Mouse (Mus musculus): Measurements from ENCODE around the gene Lyrm1. TPM values are rescaled to one million over a fixed set of nuclear protein-coding genes. Genes with fewer than 3 reads are reported as not detected.
A peak's percentile ranks its signal among the peaks of the same experiment; 100 is the strongest.

The Lyrm1 gene
- polyA plus RNA-seq, 1 experiment from 2014 or later = 20.1 TPM

DNA sequence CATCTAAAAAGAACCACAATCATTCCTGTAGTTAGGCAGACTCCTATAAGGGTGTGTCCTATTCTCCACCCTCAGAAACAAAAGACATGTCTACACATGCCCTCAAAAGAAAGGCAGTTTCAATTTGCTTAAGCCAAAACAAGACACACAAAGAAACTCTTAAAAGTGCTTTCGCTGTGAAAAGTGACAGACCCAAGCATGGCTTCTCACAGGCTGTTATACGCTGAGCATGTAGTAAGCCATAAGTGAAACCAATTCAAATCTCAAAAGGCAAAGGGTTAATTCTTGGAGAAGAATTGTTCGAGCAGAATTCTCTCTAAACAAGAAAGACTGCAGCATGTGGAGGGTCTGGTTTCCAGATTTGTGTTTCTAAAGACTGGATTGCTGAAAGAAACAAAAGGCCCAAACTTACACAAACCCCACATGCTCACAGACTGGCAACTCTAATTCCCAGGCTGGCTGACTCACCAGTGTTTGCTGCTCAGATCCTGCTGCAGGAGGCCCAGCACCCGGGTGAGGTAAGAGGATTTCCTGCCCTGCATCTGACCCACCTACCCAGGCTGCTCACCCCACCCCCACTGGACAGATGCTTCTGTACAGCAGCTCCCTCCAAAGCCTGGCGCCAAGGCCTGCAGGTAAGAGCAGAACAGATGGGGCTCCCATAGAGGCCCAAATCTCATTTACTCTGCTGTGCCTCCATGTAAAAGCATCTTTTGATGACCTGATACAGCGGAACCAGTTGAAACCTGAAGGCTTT, 34.1 kb upstream of the Lyrm1 start:
- Histone ChIP-seq H3K27me3 (no peaks in the 10 kb centered on the region), H3K4me2 (no peak overlapping the region), H3K4me1 (replicated peaks) (peaks cover 22% of the 10 kb centered on the region), H3K9me3 (no peaks in the 10 kb centered on the region), H3K27ac (replicated peaks) (peak overlapping the region; percentile 72), H3K36me3 (peaks cover 24% of the 10 kb centered on the region), H3K9ac (peak overlapping the region; percentile 53), H3K4me3 (no peak overlapping the region)
- 19% methylated on average over 6 of the region's 6 CpGs for WGBS
- ATAC-seq (ENCODE audit: low read depth) = peak; percentile 81

DNA sequence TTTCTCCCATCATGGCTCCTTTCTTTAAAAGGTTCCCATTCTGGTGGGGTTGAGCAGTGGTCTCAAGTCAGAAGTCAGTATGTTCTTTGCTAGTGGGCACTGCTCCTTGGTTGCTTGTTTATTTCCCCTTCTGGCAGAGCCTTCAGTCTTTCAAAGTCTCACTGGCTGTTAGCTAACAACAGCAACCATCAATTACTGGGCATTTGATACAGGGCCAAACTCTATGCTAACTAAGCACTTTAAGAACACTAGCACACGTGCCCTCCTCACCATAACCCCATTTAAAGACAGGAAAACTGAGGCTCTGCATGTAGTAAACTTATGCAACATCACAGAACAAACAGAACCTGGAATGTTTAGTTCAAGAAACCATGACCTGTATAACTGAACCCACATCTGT, 33.5 kb upstream of the Lyrm1 start:
- no peaks in the 10 kb centered on the region for H3K27me3 ChIP-seq
- peaks cover 22% of the 10 kb centered on the region for H3K4me1 ChIP-seq (replicated peaks)
- H3K4me3 ChIP-seq = no peak overlapping the region
- H3K4me2 ChIP-seq = no peak overlapping the region
- peaks cover 20% of the 10 kb centered on the region for H3K36me3 ChIP-seq
- 29% methylated on average over 1 of the region's 1 CpGs for WGBS
- 0 out of 2 replicates have a peak overlapping the region, but pooled peaks have one; percentile 53 for H3K9ac ChIP-seq
- H3K27ac ChIP-seq (replicated peaks) = peak overlapping the region; percentile 72
- ATAC-seq (ENCODE audit: low read depth) = peak; percentile 62; the same call in 1 of the 2 replicates
- H3K9me3 ChIP-seq = no peaks in the 10 kb centered on the region

DNA sequence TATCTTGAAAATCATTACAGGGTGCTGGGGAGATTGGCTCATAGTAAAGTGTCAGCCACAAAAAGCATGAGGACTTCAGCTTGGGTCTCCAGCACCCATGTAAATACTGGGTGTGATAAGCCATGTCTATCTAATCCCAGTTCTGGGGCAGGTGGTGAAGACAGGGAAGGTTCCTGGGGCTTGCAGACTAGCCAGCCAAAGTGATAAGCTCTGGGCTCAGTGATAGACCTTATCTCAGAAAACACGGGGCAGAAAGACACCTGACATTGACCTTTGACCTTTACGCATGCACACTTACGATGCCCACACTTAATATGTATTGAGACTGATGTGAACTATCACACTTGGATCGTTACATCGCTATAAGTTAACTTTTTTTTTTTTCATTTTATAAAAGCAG, 31.2 kb upstream of the Lyrm1 start:
- WGBS = 93% methylated on average over 5 of the region's 5 CpGs
- Histone ChIP-seq H3K4me2 (no peak overlapping the region), H3K27ac (replicated peaks) (no peak overlapping the region), H3K27me3 (no peaks in the 10 kb centered on the region), H3K36me3 (peaks cover 10% of the 10 kb centered on the region), H3K4me1 (replicated peaks) (peaks cover 22% of the 10 kb centered on the region), H3K9me3 (no peaks in the 10 kb centered on the region), H3K4me3 (no peak overlapping the region), H3K9ac (no peak overlapping the region)
- ATAC-seq (ENCODE audit: low read depth) = no peak

DNA sequence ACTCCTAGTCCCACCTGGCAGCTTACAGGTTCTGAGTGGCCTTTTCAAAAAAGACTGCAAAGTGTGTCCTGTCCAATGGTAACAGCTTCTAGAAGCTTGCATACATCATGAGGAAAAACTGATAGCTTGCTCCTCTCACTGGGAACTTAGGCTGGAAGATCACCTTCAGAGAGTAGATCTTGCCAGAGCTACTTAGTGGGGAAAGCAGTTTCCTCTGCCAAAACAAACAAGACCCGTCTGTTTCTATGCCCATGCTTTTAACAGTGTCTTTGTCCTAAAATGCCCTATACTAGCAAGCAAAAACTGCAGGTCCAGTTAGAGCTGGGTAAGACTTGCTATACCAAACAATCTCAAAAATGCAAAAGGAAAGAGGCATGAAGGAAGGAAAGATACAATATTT, 29.5 kb upstream of the Lyrm1 start:
- H3K27ac ChIP-seq (replicated peaks) = no peak overlapping the region
- H3K9ac ChIP-seq = no peak overlapping the region
- no peaks in the 10 kb centered on the region for H3K9me3 ChIP-seq
- H3K4me3 ChIP-seq = no peak overlapping the region
- H3K27me3 ChIP-seq = no peaks in the 10 kb centered on the region
- WGBS = 60% methylated on average over 1 of the region's 1 CpGs
- H3K4me2 ChIP-seq = no peak overlapping the region
- peaks cover 15% of the 10 kb centered on the region for H3K4me1 ChIP-seq (replicated peaks)
- no peak for ATAC-seq (ENCODE audit: low read depth)
- 0 out of 2 replicates have a peak, but pooled peaks cover 7% of the 10 kb centered on the region for H3K36me3 ChIP-seq

DNA sequence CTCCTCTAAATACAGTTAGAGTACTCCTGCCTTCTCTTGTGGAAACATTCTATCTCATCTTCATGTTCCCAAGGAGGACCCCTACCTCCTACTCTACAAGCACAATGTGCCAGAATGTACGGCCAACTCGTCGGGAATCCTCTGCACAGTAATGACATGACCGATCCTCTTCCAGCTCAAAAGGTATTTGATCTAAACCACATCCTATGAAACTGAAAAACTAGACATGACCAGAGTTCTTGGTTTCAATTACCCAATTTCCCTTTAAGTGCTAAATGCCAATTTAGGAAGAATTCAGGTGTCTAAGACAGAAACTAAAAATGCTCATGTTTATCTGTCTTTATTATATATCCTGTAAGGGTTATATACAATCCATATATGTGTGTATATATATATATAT, 23.5 kb upstream of the Lyrm1 start:
- Histone ChIP-seq H3K9ac (no peak overlapping the region), H3K27ac (replicated peaks) (no peak overlapping the region), H3K36me3 (0 out of 2 replicates have a peak, but pooled peaks cover 7% of the 10 kb centered on the region), H3K4me1 (replicated peaks) (no peaks in the 10 kb centered on the region), H3K4me3 (no peak overlapping the region), H3K4me2 (no peak overlapping the region), H3K9me3 (no peaks in the 10 kb centered on the region), H3K27me3 (no peaks in the 10 kb centered on the region)
- ATAC-seq (ENCODE audit: low read depth) = no peak
- 96% methylated on average over 4 of the region's 4 CpGs for WGBS

DNA sequence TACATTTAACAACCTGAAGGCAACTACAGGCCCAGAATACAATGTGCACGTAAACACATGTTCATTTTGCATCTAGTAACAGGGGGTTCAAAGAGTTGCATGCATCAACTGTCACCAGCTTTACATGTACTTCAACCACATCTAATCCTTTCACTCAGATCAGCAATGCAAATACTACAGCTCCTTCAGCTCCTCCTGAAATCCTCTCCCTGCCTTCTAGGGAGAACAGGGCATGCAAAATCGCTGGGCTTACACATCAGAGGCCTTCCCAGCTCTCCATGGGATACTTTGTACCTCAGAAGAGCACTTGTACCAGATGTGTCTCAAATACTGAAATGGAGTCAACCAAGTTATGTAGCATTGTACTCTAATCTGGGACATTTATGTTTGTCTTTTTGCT, 22.6 kb upstream of the Lyrm1 start:
- no peak overlapping the region for H3K27ac ChIP-seq (replicated peaks)
- no peak overlapping the region for H3K9ac ChIP-seq
- WGBS = 54% methylated on average over 2 of the region's 2 CpGs
- ATAC-seq (ENCODE audit: low read depth) = no peak
- H3K36me3 ChIP-seq = 0 out of 2 replicates have a peak, but pooled peaks cover 9% of the 10 kb centered on the region
- H3K4me3 ChIP-seq = no peak overlapping the region
- H3K27me3 ChIP-seq = no peaks in the 10 kb centered on the region
- H3K4me1 ChIP-seq (replicated peaks) = no peaks in the 10 kb centered on the region
- H3K4me2 ChIP-seq = no peak overlapping the region
- H3K9me3 ChIP-seq = no peaks in the 10 kb centered on the region

DNA sequence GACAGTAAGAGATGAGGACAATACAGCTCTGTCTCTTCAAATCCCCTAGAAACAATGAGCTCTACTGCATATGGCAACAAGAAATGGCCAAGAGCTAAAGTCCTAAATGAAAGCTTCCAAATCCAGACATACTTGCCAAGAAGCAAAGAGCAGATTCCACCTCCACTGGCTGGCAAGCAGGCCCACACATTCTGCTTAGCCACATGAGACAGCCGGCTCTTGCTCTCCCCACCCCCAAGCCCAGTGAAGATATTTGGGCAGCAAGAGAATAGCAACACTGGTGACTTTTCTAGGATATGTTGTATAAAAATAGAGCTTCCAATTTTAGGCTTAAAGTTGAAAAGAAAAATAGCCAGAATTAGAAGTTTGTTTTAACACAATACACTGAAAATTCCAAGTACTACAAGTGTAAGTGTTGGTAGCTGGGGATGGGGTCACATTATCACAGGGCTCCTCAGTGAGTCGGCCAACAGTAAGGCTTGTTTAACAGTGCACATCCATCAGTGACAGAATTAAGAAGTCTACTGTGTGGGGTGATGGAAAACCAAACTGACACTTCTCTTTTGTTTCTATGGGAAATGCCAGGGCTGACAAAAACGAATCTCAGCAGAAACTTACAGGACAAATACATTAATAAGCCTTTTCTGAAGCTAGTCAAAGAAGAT, 19.8 kb upstream of the Lyrm1 start:
- WGBS = 59% methylated on average over 3 of the region's 3 CpGs
- Histone ChIP-seq H3K27ac (replicated peaks) (no peak overlapping the region), H3K4me3 (no peak overlapping the region), H3K9me3 (no peaks in the 10 kb centered on the region), H3K9ac (no peak overlapping the region), H3K4me2 (no peak overlapping the region), H3K4me1 (replicated peaks) (no peaks in the 10 kb centered on the region), H3K36me3 (peaks cover 19% of the 10 kb centered on the region), H3K27me3 (no peaks in the 10 kb centered on the region)
- no peak for ATAC-seq (ENCODE audit: low read depth)

DNA sequence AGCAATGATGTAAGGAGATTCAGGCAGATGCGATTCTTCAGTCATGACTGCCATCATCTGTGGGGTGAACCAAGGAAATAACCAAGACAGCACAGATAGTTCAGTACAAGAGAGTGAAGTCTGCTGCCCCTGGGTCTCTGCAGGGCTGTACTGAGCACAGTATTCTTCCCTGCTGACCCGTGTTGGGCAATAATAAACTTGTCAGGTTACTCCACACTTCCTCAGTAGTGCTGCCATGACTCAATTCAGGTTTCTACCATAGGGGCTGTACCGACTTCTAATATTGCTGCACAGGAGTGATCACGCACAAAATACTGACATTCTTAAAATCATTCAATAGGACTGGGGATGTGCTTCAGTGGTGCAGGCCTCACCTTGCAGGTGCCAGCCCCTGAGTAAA, 16.5 kb upstream of the Lyrm1 start:
- H3K4me1 ChIP-seq (replicated peaks) = no peaks in the 10 kb centered on the region
- WGBS = 95% methylated on average over 4 of the region's 4 CpGs
- no peak overlapping the region for H3K27ac ChIP-seq (replicated peaks)
- H3K4me2 ChIP-seq = no peak overlapping the region
- no peaks in the 10 kb centered on the region for H3K27me3 ChIP-seq
- no peak for ATAC-seq (ENCODE audit: low read depth)
- H3K36me3 ChIP-seq = peaks cover 19% of the 10 kb centered on the region
- H3K4me3 ChIP-seq = no peak overlapping the region
- H3K9me3 ChIP-seq = no peaks in the 10 kb centered on the region
- H3K9ac ChIP-seq = no peak overlapping the region

DNA sequence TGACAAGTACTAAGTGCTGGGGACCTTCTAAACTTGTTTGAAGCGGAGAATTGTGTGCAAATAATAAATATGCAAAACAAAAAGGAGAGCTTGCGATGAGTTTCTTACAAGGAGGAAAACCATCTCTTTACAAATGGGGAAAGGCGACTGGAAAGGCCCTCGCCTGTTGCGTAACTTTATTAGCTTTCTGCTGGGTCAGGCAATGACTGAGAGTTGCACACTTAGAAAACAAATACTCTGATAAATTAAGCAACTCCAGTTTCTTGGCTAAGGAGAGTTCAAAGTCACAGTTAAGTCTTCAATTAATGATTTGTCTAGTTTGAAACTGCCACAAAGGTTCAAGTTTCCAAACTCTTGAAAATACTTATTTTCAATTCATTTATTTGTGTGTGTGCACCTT, 15.3 kb upstream of the Lyrm1 start:
- Histone ChIP-seq H3K9me3 (no peaks in the 10 kb centered on the region), H3K4me3 (no peak overlapping the region), H3K4me1 (replicated peaks) (no peaks in the 10 kb centered on the region), H3K36me3 (peaks cover 19% of the 10 kb centered on the region), H3K4me2 (no peak overlapping the region), H3K27me3 (no peaks in the 10 kb centered on the region), H3K9ac (no peak overlapping the region), H3K27ac (replicated peaks) (no peak overlapping the region)
- ATAC-seq (ENCODE audit: low read depth) = no peak
- 95% methylated on average over 5 of the region's 5 CpGs for WGBS

DNA sequence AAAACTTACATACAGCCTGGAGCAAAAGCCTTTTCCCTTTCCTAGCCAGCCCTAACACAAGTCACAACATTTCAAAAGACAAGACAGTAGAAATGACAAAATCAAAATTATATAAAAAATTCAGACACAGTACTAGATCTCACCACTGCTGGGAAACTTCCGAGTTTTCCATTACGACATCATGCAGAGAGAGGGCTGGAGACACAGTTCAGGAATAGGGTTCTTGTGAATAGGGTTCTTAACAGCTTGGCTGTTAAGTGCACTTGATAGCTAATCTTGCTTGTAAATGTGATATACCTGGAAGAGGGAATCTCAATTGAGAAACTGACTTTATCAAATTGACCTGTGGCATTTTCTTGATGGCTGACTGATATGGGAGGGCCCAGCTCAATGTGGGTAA, 14.4 kb upstream of the Lyrm1 start:
- Histone ChIP-seq H3K4me1 (replicated peaks) (no peaks in the 10 kb centered on the region), H3K4me2 (no peak overlapping the region), H3K9me3 (no peaks in the 10 kb centered on the region), H3K4me3 (no peak overlapping the region), H3K36me3 (peaks cover 19% of the 10 kb centered on the region), H3K27me3 (no peaks in the 10 kb centered on the region), H3K9ac (no peak overlapping the region), H3K27ac (replicated peaks) (no peak overlapping the region)
- ATAC-seq (ENCODE audit: low read depth) = no peak
- WGBS = 89% methylated on average over 2 of the region's 2 CpGs

DNA sequence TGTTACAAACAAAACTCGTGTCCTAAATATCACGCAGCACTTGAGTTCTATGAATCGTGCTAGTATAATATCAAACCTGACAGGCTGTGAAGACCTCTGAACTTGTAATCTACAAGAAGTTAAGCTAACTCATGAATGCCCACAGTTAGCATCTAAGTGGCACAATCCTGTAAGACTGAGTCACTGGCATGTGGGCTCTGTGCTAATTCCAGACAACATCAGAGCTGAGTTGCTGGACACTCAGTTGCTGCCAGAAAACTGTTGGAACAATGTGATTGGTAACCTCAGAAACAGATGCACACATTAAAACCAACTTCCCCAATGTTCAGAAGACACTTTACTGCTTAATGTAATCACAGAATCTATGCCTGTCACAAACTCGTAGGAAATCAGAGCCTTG, 7.8 kb upstream of the Lyrm1 start:
- H3K27ac ChIP-seq (replicated peaks) = no peak overlapping the region
- ATAC-seq (ENCODE audit: low read depth) = no peak
- no peak overlapping the region for H3K9ac ChIP-seq
- H3K9me3 ChIP-seq = no peaks in the 10 kb centered on the region
- H3K36me3 ChIP-seq = no peaks in the 10 kb centered on the region; the same call in 1 of the 2 replicates
- no peak overlapping the region for H3K4me3 ChIP-seq
- 98% methylated on average over 4 of the region's 4 CpGs for WGBS
- no peaks in the 10 kb centered on the region; the same call in 1 of the 2 replicates for H3K4me1 ChIP-seq (replicated peaks)
- H3K27me3 ChIP-seq = no peaks in the 10 kb centered on the region
- H3K4me2 ChIP-seq = no peak overlapping the region

DNA sequence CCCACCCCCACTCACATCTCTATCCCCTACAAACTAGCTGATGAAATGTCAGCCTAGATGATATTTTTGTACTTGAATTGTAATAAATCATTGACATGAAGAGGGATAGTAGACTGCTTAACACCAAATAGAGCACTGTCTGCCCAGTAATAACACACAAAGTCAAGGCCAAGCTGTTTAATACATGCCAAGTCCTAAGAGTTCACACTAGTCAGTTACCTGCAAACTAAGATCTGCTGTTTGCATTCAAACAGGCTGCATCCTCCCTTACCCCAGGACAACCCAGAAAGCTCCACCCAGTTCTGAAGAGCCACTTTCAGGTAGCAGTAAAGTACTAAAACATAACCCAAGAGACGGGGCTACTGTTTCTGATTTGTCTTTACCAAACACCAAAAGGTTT, 3.5 kb upstream of the Lyrm1 start:
- Histone ChIP-seq H3K9me3 (no peaks in the 10 kb centered on the region), H3K36me3 (no peaks in the 10 kb centered on the region), H3K9ac (no peak overlapping the region), H3K4me3 (no peak overlapping the region), H3K27me3 (no peaks in the 10 kb centered on the region), H3K27ac (replicated peaks) (no peak overlapping the region), H3K4me2 (no peak overlapping the region), H3K4me1 (replicated peaks) (peaks cover 30% of the 10 kb centered on the region)
- ATAC-seq (ENCODE audit: low read depth) = no peak
- 95% methylated on average over 1 of the region's 1 CpGs for WGBS

All from neural tube, embryonic 13.5 days (tissue).